Mouse (Mus musculus) testis, adult 2 months (tissue): ENCODE measurements around the gene Agxt.

Experiments
- CTCF ChIP-seq: fragments of 200-500 bp; IDR thresholded peaks from 2 replicates; pipeline ENCODE4 v1.5.1; 2012; ENCODE audit warnings: low read depth, mild to moderate bottlenecking, inconsistent platforms, low read length, moderate library complexity; ENCODE audit not compliant: control insufficient read depth, insufficient read depth, insufficient replicate concordance
- POLR2A ChIP-seq: fragments of 200-500 bp; IDR thresholded peaks from 2 replicates; pipeline ENCODE4 v1.6.1; 2012; ENCODE audit warnings: low read depth, mild to moderate bottlenecking, inconsistent platforms, low read length, moderate library complexity; ENCODE audit not compliant: control insufficient read depth

DNA sequence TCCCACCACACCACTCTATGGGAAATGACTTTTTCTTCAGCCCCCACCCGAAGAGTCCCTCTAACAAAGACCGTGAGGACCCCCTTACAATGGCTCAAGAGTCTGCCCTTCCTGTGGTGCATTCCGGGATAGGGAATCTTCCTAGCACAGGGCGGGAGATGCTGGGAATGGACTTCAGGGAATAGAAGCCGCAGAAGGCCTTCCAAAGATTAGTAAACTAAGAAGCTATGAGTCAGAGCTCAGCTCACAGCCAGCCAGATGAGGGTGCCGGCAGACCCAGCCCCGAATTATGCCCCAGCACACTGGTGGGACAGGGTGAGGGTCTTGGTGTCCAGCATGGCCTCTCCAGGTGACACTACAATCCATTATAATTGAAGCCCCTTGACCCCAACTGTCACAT is 47.2 kb downstream of the Agxt start:
- TF ChIP-seq CTCF (no peak), POLR2A (no peak)
